ENCODE assay signal across 20 mouse cellular contexts in the genomic region with DNA sequence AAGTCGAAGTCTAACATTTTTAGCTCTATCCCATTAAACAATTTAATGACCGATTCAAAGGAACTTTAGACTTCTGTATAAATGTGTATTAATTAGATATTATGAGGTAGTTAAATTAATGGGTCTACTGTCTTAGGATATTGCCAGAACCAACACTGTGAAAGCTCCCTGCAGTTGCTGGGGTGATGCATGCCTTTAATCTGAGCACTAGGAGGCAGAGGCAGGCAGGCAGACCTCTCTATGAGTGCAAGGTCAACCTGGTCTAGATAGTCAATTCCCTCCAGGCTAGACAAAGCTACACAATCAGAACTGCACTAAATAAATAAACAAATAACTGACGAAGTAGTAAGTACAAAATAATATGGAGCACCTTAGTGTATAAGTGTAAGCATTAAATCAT. TPM values are rescaled to one million over a fixed set of nuclear protein-coding genes. Genes with fewer than 3 reads are reported as not detected.
DNase-seq lines count a peak whose midpoint lies in the region; ATAC-seq and TF ChIP-seq lines count a peak whose summit lies in the region.
"Had no signal": no experiment of that assay in that cellular context is flagged by ENCODE, and none has a peak within 500 bp of the region (broad histone marks: within the 10 kb centered on the region; RNA-seq: fewer than 3 reads in every experiment).

No protein-coding gene starts in this region.

- peak; percentile 27; the same call in 1 of the 2 replicates for TF ChIP-seq CTCF in kidney, postnatal 0 days (IDR thresholded peaks at IDR 0.05; ENCODE audit: low read depth)

- H3K4me2 ChIP-seq in kidney, postnatal 0 days (ENCODE audit: low read length), result no peak overlapping the region
- no peak overlapping the region for H3K4me2 ChIP-seq in neural tube, embryonic 14.5 days (ENCODE audit: low read depth, low read length)
- no peak overlapping the region for H3K4me2 ChIP-seq in neural tube, embryonic 15.5 days
- H3K4me2 ChIP-seq: forebrain, embryonic 12.5 days; hindbrain, embryonic 15.5 days; lung, embryonic 15.5 days had no signal

- H3K27ac ChIP-seq in kidney, postnatal 0 days, result no peak overlapping the region
- H3K27ac ChIP-seq in neural tube, embryonic 14.5 days (ENCODE audit: low read depth, low read length), result no peak overlapping the region
- no peak overlapping the region for H3K27ac ChIP-seq in neural tube, embryonic 15.5 days (replicated peaks)
- H3K27ac ChIP-seq: forebrain, embryonic 12.5 days; hindbrain, embryonic 15.5 days; lung, embryonic 15.5 days had no signal

- no peaks in the 10 kb centered on the region for H3K36me3 ChIP-seq in kidney, postnatal 0 days (ENCODE audit: insufficient read depth, low read length)
- H3K36me3 ChIP-seq in neural tube, embryonic 14.5 days (ENCODE audit: control insufficient read depth, insufficient read depth, low read length), result no peaks in the 10 kb centered on the region
- no peaks in the 10 kb centered on the region for H3K36me3 ChIP-seq in neural tube, embryonic 15.5 days
- H3K36me3 ChIP-seq: forebrain, embryonic 12.5 days; hindbrain, embryonic 15.5 days; lung, embryonic 15.5 days had no signal

- H3K4me3 ChIP-seq in kidney, postnatal 0 days (replicated peaks; ENCODE audit: low read depth, low read length), result no peak overlapping the region
- H3K4me3 ChIP-seq in neural tube, embryonic 14.5 days (ENCODE audit: low read depth, low read length), result no peak overlapping the region
- H3K4me3 ChIP-seq in neural tube, embryonic 15.5 days (replicated peaks), result no peak overlapping the region
- H3K4me3 ChIP-seq: forebrain, embryonic 12.5 days; hindbrain, embryonic 15.5 days; lung, embryonic 15.5 days; myocyte had no signal

- no peaks in the 10 kb centered on the region for H3K27me3 ChIP-seq in kidney, postnatal 0 days (ENCODE audit: insufficient read depth, low read length)
- no peaks in the 10 kb centered on the region for H3K27me3 ChIP-seq in neural tube, embryonic 14.5 days (ENCODE audit: control insufficient read depth, insufficient read depth, low read length)
- H3K27me3 ChIP-seq in neural tube, embryonic 15.5 days (replicated peaks), result no peaks in the 10 kb centered on the region
- H3K27me3 ChIP-seq: hindbrain, embryonic 15.5 days; lung, embryonic 15.5 days had no signal

- H3K9ac ChIP-seq in kidney, postnatal 0 days (ENCODE audit: low read depth, low read length), result no peak overlapping the region
- no peak overlapping the region for H3K9ac ChIP-seq in neural tube, embryonic 14.5 days (replicated peaks; ENCODE audit: low read depth, low read length)
- H3K9ac ChIP-seq in neural tube, embryonic 15.5 days (replicated peaks), result no peak overlapping the region
- H3K9ac ChIP-seq: forebrain, embryonic 12.5 days; hindbrain, embryonic 15.5 days; lung, embryonic 15.5 days had no signal

- no peaks in the 10 kb centered on the region for H3K9me3 ChIP-seq in kidney, postnatal 0 days (replicated peaks; ENCODE audit: low read length)
- no peaks in the 10 kb centered on the region for H3K9me3 ChIP-seq in neural tube, embryonic 14.5 days (ENCODE audit: control insufficient read depth, low read length)
- H3K9me3 ChIP-seq in neural tube, embryonic 15.5 days (replicated peaks), result no peaks in the 10 kb centered on the region
- H3K9me3 ChIP-seq: forebrain, embryonic 12.5 days; hindbrain, embryonic 15.5 days; lung, embryonic 15.5 days had no signal

- no peaks in the 10 kb centered on the region for H3K4me1 ChIP-seq in kidney, postnatal 0 days (replicated peaks; ENCODE audit: insufficient read depth, low read length)
- H3K4me1 ChIP-seq in neural tube, embryonic 14.5 days (ENCODE audit: control insufficient read depth, insufficient read depth, low read length), result 0 out of 2 replicates have a peak, but pooled peaks cover 3% of the 10 kb centered on the region
- H3K4me1 ChIP-seq in neural tube, embryonic 15.5 days, result peaks cover 5% of the 10 kb centered on the region; the same call in 1 of the 2 replicates
- H3K4me1 ChIP-seq: forebrain, embryonic 12.5 days; lung, embryonic 15.5 days had no signal

- WGBS in kidney, postnatal 0 days, result 78% methylated on average over 3 of the region's 3 CpGs
- WGBS in neural tube, embryonic 14.5 days, result 81% methylated on average over 3 of the region's 3 CpGs
- WGBS in neural tube, embryonic 15.5 days, result 73% methylated on average over 3 of the region's 3 CpGs

- peak; percentile 41 for DNase-seq in adrenal gland, postnatal 10 days
- no peak for DNase-seq in adrenal gland, postnatal 25 days
- no peak for DNase-seq in kidney, postnatal 0 days (ENCODE audit: low spot score)
- DNase-seq in kidney, postnatal 10 days, result no peak
- DNase-seq in frontal cortex, postnatal 36 days (ENCODE audit: low spot score in 2 of 2), result no peak
- no peak for DNase-seq in cerebellum, postnatal 4 days (ENCODE audit: low spot score in 2 of 2)
- DNase-seq: cerebellum, adult 11 months; cerebellum, postnatal 36 days; heart, adult 18-20 months; heart, postnatal 10 days; left cerebral cortex, postnatal 4 days; right cerebral cortex, postnatal 4 days; thymus, postnatal 25 days had no signal

- ATAC-seq in kidney, postnatal 0 days (replicated peaks; ENCODE audit: low FRiP score, low read depth), result no peak
- 0 out of 2 replicates have a peak, but pooled peaks have one; percentile 28 for ATAC-seq in neural tube, embryonic 14.5 days (ENCODE audit: low read depth)
- no peak for ATAC-seq in neural tube, embryonic 15.5 days (ENCODE audit: low FRiP score)

RNA-seq across cellular contexts. Expression of gene Me1, which starts 3.1 kb away (rescaled TPM):
- total RNA-seq in adrenal gland, postnatal 10 days (2021), result 100 to 1,000 TPM; 231 to 293 TPM
- total RNA-seq in adrenal gland, postnatal 25 days (2021), result 1,725 and 1,739 TPM in 2 replicates
- 21.7 and 24.4 TPM in 2 replicates for polyA plus RNA-seq in kidney, postnatal 0 days (2015; fragmentation: Nextera tagmentation; extraction: Ambion mirVana)
- polyA plus RNA-seq in neural tube, embryonic 14.5 days (2014; fragmentation: Nextera tagmentation; extraction: Ambion mirVana), result 49.0 and 53.0 TPM in 2 replicates
- 47.1 and 54.1 TPM in 2 replicates for polyA plus RNA-seq in neural tube, embryonic 15.5 days (2015; fragmentation: Nextera tagmentation; extraction: Ambion mirVana)

RNA-seq across cellular contexts. Expression of gene Prss35, which starts 50.8 kb away (rescaled TPM):
- 100 to 1,000 TPM in 1 of 2 experiments, 10 to 100 TPM in 1; 80.4 to 108 TPM for total RNA-seq in adrenal gland, postnatal 10 days (2021)
- 181 and 236 TPM in 2 replicates for total RNA-seq in adrenal gland, postnatal 25 days (2021)
- polyA plus RNA-seq in kidney, postnatal 0 days (2015; fragmentation: Nextera tagmentation; extraction: Ambion mirVana), result 7.1 and 7.2 TPM in 2 replicates
- 4.2 and 11.9 TPM in 2 replicates for polyA plus RNA-seq in neural tube, embryonic 14.5 days (2014; fragmentation: Nextera tagmentation; extraction: Ambion mirVana)
- polyA plus RNA-seq in neural tube, embryonic 15.5 days (2015; fragmentation: Nextera tagmentation; extraction: Ambion mirVana), result 11.0 and 12.4 TPM in 2 replicates
- total RNA-seq: megakaryocyte-erythroid progenitor cell, adult 5-6 weeks had no signal
